In the genomic region with DNA sequence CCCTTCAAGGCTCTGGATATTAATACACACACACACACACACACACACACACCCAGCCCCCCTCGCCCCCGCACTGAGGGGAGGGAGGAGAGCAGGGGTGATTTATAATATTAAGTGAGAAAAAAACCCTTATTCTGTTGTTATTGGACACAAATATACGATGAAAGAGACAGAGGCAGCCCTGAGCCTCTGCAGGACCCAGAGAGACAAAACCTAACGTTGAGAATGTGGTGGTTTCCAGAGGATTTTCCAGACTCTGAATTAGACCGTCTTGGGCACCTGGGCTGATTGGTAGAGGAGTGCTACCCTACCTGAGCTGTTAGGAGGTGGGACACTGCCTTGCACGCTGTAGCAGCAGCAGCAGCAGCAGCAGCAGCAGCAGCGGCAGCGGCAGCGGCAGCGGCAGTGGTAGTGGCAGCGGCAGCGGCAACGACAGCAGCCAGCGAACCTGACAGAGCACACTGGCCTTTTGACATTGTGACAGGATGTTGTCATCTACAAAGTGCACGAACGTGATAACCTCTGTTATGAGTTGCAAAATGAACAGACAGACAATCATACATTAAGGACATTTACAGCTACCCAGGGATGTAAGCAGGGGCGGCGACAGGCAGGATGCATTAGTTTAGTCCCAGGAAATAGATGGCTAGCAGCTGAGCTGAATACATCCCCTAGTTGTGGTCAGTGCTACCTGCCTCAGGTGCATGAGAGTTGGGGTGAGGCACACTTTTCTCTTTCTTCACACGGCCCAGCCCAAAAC, we compare ENCODE assay signal across 18 mouse cellular contexts. TPM values are rescaled to one million over a fixed set of nuclear protein-coding genes. Genes with fewer than 3 reads are reported as not detected.
DNase-seq lines count a peak whose midpoint lies in the region; ATAC-seq and TF ChIP-seq lines count a peak whose summit lies in the region.
"Had no signal": no experiment of that assay in that cellular context is flagged by ENCODE, and none has a peak within 500 bp of the region (broad histone marks: within the 10 kb centered on the region; RNA-seq: fewer than 3 reads in every experiment).

No protein-coding gene starts in this region.

- H3K36me3 ChIP-seq in heart, adult 2 months (ENCODE audit: control insufficient read depth, insufficient read depth, low read length) = no peaks in the 10 kb centered on the region
- H3K36me3 ChIP-seq in neural tube, embryonic 15.5 days = no peaks in the 10 kb centered on the region
- H3K36me3 ChIP-seq in heart, embryonic 13.5 days = peaks cover 59% of the 10 kb centered on the region
- no peaks in the 10 kb centered on the region for H3K36me3 ChIP-seq in stomach, embryonic 15.5 days
- H3K36me3 ChIP-seq: limb, embryonic 15.5 days; lung, embryonic 15.5 days had no signal

- TF ChIP-seq EP300 in heart, adult 2 months (IDR thresholded peaks at IDR 0.05; ENCODE audit: insufficient read depth, low read depth, low read length) = no peak

- H3K27me3 ChIP-seq in heart, adult 2 months (ENCODE audit: control insufficient read depth, insufficient read depth, low read length) = peaks cover 13% of the 10 kb centered on the region
- H3K27me3 ChIP-seq in neural tube, embryonic 15.5 days (replicated peaks) = peaks cover 99% of the 10 kb centered on the region
- H3K27me3 ChIP-seq in heart, embryonic 13.5 days (replicated peaks) = peaks cover 83% of the 10 kb centered on the region
- H3K27me3 ChIP-seq in stomach, embryonic 15.5 days (replicated peaks) = peaks cover 85% of the 10 kb centered on the region

- WGBS in heart, adult 2 months = 9% methylated on average over 19 of the region's 19 CpGs
- 1% methylated on average over 19 of the region's 19 CpGs for WGBS in neural tube, embryonic 15.5 days
- 7% methylated on average over 19 of the region's 19 CpGs for WGBS in heart, embryonic 13.5 days
- 7% methylated on average over 19 of the region's 19 CpGs for WGBS in stomach, embryonic 15.5 days

- no peaks in the 10 kb centered on the region for H3K4me1 ChIP-seq in heart, adult 2 months (ENCODE audit: control insufficient read depth, insufficient read depth, low read length)
- peaks cover 7% of the 10 kb centered on the region for H3K4me1 ChIP-seq in neural tube, embryonic 15.5 days
- peaks cover 20% of the 10 kb centered on the region for H3K4me1 ChIP-seq in heart, embryonic 13.5 days
- peaks cover 14% of the 10 kb centered on the region for H3K4me1 ChIP-seq in stomach, embryonic 15.5 days

- no peak for TF ChIP-seq POLR2A in heart, adult 2 months (IDR thresholded peaks at IDR 0.05; ENCODE audit: insufficient read depth, low read depth, low read length)

- peak overlapping the region; percentile 82 for H3K9ac ChIP-seq in heart, adult 2 months (ENCODE audit: low read depth, low read length)
- H3K9ac ChIP-seq in neural tube, embryonic 15.5 days (replicated peaks) = no peak overlapping the region
- H3K9ac ChIP-seq in heart, embryonic 13.5 days = peak overlapping the region; percentile 100
- H3K9ac ChIP-seq in stomach, embryonic 15.5 days = no peak overlapping the region
- H3K9ac ChIP-seq: hindbrain, embryonic 14.5 days; limb, embryonic 15.5 days; lung, embryonic 15.5 days had no signal

- H3K4me3 ChIP-seq in heart, adult 2 months = peak overlapping the region; percentile 33
- H3K4me3 ChIP-seq in neural tube, embryonic 15.5 days (replicated peaks) = no peak overlapping the region
- peak overlapping the region; percentile 80 for H3K4me3 ChIP-seq in heart, embryonic 13.5 days
- H3K4me3 ChIP-seq in stomach, embryonic 15.5 days (replicated peaks) = peak overlapping the region; percentile 32
- H3K4me3 ChIP-seq: erythroblast, embryonic 14.5 days; left cerebral cortex, adult 2 months; limb, embryonic 15.5 days; lung, embryonic 15.5 days had no signal

- H3K9me3 ChIP-seq in neural tube, embryonic 15.5 days (replicated peaks) = no peaks in the 10 kb centered on the region
- H3K9me3 ChIP-seq in heart, embryonic 13.5 days = no peaks in the 10 kb centered on the region
- H3K9me3 ChIP-seq in stomach, embryonic 15.5 days = no peaks in the 10 kb centered on the region
- H3K9me3 ChIP-seq: limb, embryonic 15.5 days; lung, embryonic 15.5 days had no signal

- H3K27ac ChIP-seq in heart, adult 2 months = peak overlapping the region; percentile 45
- no peak overlapping the region for H3K27ac ChIP-seq in neural tube, embryonic 15.5 days (replicated peaks)
- peak overlapping the region; percentile 94 for H3K27ac ChIP-seq in heart, embryonic 13.5 days (replicated peaks)
- H3K27ac ChIP-seq in stomach, embryonic 15.5 days = no peak overlapping the region
- H3K27ac ChIP-seq: hindbrain, embryonic 14.5 days; left cerebral cortex, adult 2 months; limb, embryonic 15.5 days; lung, embryonic 15.5 days had no signal

- ATAC-seq in neural tube, embryonic 15.5 days (ENCODE audit: low FRiP score) = no peak
- ATAC-seq in heart, embryonic 13.5 days (ENCODE audit: extremely low read depth, insufficient number of reproducible peaks, low FRiP score, low TSS enrichment) = no peak
- ATAC-seq in stomach, embryonic 15.5 days (ENCODE audit: insufficient read depth, low FRiP score, low read depth) = no peak
- no peak for ATAC-seq in cerebellum, adult (ENCODE audit: insufficient number of reproducible peaks, low FRiP score, low TSS enrichment)

- 0 out of 2 replicates have a peak, but pooled peaks cover 3% of the 10 kb centered on the region for H3K79me2 ChIP-seq in heart, adult 2 months (replicated peaks; ENCODE audit: control insufficient read depth, insufficient read depth, low read length)

- no peak for TF ChIP-seq CTCF in heart, adult 2 months (IDR thresholded peaks at IDR 0.05)

- H3K4me2 ChIP-seq in neural tube, embryonic 15.5 days = no peak overlapping the region
- peak overlapping the region; percentile 83 for H3K4me2 ChIP-seq in heart, embryonic 13.5 days
- H3K4me2 ChIP-seq in stomach, embryonic 15.5 days = peak overlapping the region; percentile 11; the same call in 1 of the 2 replicates
- H3K4me2 ChIP-seq: hindbrain, embryonic 14.5 days; limb, embryonic 15.5 days; lung, embryonic 15.5 days had no signal

- intact Hi-C loops in heart, adult 2 months (cut with DNase I) = loop anchor here (5.0 kb wide), 1 partner anchor 40 kb away; no protein-coding TSS in a partner anchor
- intact Hi-C loops in heart, postnatal 25 days (cut with DNase I) = no loop called here

- DNase-seq in heart, adult 2 months = no peak
- no peak for DNase-seq in heart, postnatal 25 days (ENCODE audit: low spot score)
- peak; percentile 52 for DNase-seq in neural tube, embryonic 10.5 days (ENCODE audit: extremely low spot score, low spot score)
- no peak for DNase-seq in left cerebral cortex, adult 11 months (ENCODE audit: low spot score)
- DNase-seq: adrenal gland, postnatal 36 days; gastrocnemius, postnatal 36 days; kidney, adult 9 months; right cerebral cortex, postnatal 4 days had no signal

RNA-seq across cellular contexts. Expression of a gene that starts 7.8 kb away (rescaled TPM):
- total RNA-seq in heart, adult 2 months (2021) = 10 to 100 TPM; 87.1 to 96.3 TPM
- polyA plus RNA-seq in heart, adult 2 months (2012; rRNA removed) = 72.6 and 104 TPM in 2 replicates
- 10 to 100 TPM; 79.5 to 91.8 TPM for total RNA-seq in heart, postnatal 25 days (2021)
- 0.13 TPM in 1 of 2 replicates, not detected in the other for polyA plus RNA-seq in neural tube, embryonic 15.5 days (2015; fragmentation: Nextera tagmentation; extraction: Ambion mirVana)
- polyA plus RNA-seq in heart, embryonic 13.5 days (2015; fragmentation: Nextera tagmentation; extraction: Ambion mirVana) = 136 and 142 TPM in 2 replicates
- polyA plus RNA-seq in stomach, embryonic 15.5 days (2015; fragmentation: Nextera tagmentation; extraction: Ambion mirVana) = 9.2 and 15.4 TPM in 2 replicates
- total RNA-seq: adrenal gland, postnatal 36 days; gastrocnemius, postnatal 36 days; left cerebral cortex, adult 2 months had no signal
- polyA plus RNA-seq: erythroblast, embryonic 14.5 days; frontal cortex, adult 2 months; hindbrain, embryonic 14.5 days; limb, embryonic 15.5 days had no signal

RNA-seq across cellular contexts. Expression of a gene that starts 56.1 kb away (rescaled TPM):
- 10 to 100 TPM; 28.5 to 28.8 TPM for total RNA-seq in heart, adult 2 months (2021)
- 23.7 and 28.8 TPM in 2 replicates for polyA plus RNA-seq in heart, adult 2 months (2012; rRNA removed)
- total RNA-seq in heart, postnatal 25 days (2021) = 10 to 100 TPM; 26.3 to 28.3 TPM
- 54.5 and 57.7 TPM in 2 replicates for polyA plus RNA-seq in neural tube, embryonic 15.5 days (2015; fragmentation: Nextera tagmentation; extraction: Ambion mirVana)
- polyA plus RNA-seq in heart, embryonic 13.5 days (2015; fragmentation: Nextera tagmentation; extraction: Ambion mirVana) = 56.6 and 60.5 TPM in 2 replicates
- 42.9 and 45.5 TPM in 2 replicates for polyA plus RNA-seq in stomach, embryonic 15.5 days (2015; fragmentation: Nextera tagmentation; extraction: Ambion mirVana)

Comparison
In these comparisons a context has a peak if more than half of its experiments do, and no peak if none do; other contexts are left out.
1. H3K27ac ChIP-seq: peak in heart, adult 2 months (single experiment) and heart, embryonic 13.5 days (single experiment); none in neural tube, embryonic 15.5 days (single experiment) and stomach, embryonic 15.5 days (single experiment).
2. H3K9ac ChIP-seq: peak in heart, adult 2 months (single experiment) and heart, embryonic 13.5 days (single experiment); none in neural tube, embryonic 15.5 days (single experiment) and stomach, embryonic 15.5 days (single experiment).